ENCODE assay signal across 22 mouse cellular contexts in the genomic region with DNA sequence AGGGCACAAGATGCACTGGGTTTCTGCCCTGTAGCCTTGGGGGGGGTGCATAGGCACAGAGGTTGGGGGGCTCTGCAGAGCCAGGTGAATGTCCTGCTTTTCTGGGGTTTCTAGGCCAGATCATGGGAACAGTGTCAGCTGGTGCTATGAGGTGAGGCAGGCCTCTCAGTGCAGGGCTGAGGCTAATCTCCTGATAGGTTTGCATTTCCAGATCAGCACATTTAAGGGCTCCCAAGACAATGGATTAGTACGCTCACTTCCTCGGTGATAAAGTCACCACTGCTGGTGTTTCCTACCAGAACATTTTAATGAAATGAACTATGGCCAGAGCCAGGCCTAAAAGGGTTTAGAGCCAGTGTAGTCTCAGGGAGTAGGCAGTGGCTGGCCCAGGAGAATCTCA. TPM values are rescaled to one million over a fixed set of nuclear protein-coding genes. Genes with fewer than 3 reads are reported as not detected.
"Had no signal": no experiment of that assay in that cellular context is flagged by ENCODE, and none has a peak within 500 bp of the region (broad histone marks: within the 10 kb centered on the region; RNA-seq: fewer than 3 reads in every experiment).

No protein-coding gene starts in this region.

- H3K4me3 ChIP-seq: liver, embryonic 15.5 days; lung, embryonic 15.5 days; megakaryocyte, embryonic 14.5 days; midbrain, embryonic 13.5 days; midbrain, embryonic 15.5 days; neural tube, embryonic 12.5 days had no signal

- H3K36me3 ChIP-seq: liver, embryonic 15.5 days; lung, embryonic 15.5 days; midbrain, embryonic 13.5 days; midbrain, embryonic 15.5 days; neural tube, embryonic 12.5 days had no signal

- H3K9ac ChIP-seq: liver, embryonic 15.5 days; liver, postnatal 0 days; lung, embryonic 15.5 days; midbrain, embryonic 13.5 days; midbrain, embryonic 15.5 days; neural tube, embryonic 12.5 days had no signal

- H3K9me3 ChIP-seq: liver, embryonic 15.5 days; lung, embryonic 15.5 days; megakaryocyte, embryonic 14.5 days; midbrain, embryonic 13.5 days; midbrain, embryonic 15.5 days; neural tube, embryonic 12.5 days had no signal

- H3K27ac ChIP-seq: liver, embryonic 15.5 days; lung, embryonic 15.5 days; macrophage; midbrain, embryonic 13.5 days; midbrain, embryonic 15.5 days; neural tube, embryonic 12.5 days had no signal

- ATAC-seq: liver, postnatal 0 days; lung, postnatal 0 days; midbrain, embryonic 13.5 days; midbrain, embryonic 15.5 days had no signal

- DNase-seq: liver, postnatal 0 days; lung, adult 2 months; lung, postnatal 14 days; lung, postnatal 36 days; right cerebral cortex, postnatal 25 days; right cerebral cortex, postnatal 4 days; spleen, adult 18-20 months; thymus, adult 2 months; thymus, postnatal 25 days; thymus, postnatal 4 days had no signal

- H3K4me2 ChIP-seq: liver, embryonic 15.5 days; lung, embryonic 15.5 days; midbrain, embryonic 11.5 days; midbrain, embryonic 13.5 days; midbrain, embryonic 15.5 days; neural tube, embryonic 12.5 days had no signal

- H3K4me1 ChIP-seq: liver, embryonic 15.5 days; lung, embryonic 15.5 days; midbrain, embryonic 13.5 days; midbrain, embryonic 15.5 days; neural tube, embryonic 12.5 days had no signal

- H3K27me3 ChIP-seq: liver, embryonic 15.5 days; lung, embryonic 15.5 days; midbrain, embryonic 13.5 days; midbrain, embryonic 15.5 days; neural tube, embryonic 12.5 days had no signal

RNA-seq across cellular contexts. Expression of a gene that starts 36.5 kb away (rescaled TPM):
- total RNA-seq: megakaryocyte progenitor cell, adult 5-6 weeks; monocyte, adult 5-6 weeks; neutrophil, adult 5-6 weeks had no signal

RNA-seq across cellular contexts. Expression of a gene that starts 48.2 kb away (rescaled TPM):
- total RNA-seq: megakaryocyte progenitor cell, adult 5-6 weeks; monocyte, adult 5-6 weeks; neutrophil, adult 5-6 weeks had no signal
- polyA plus RNA-seq: macrophage had no signal
